Mouse (Mus musculus) testis, adult 2 months (tissue): ENCODE results near the gene Inpp5f.

ENCODE experiments used
- CTCF ChIP-seq: fragments of 200-500 bp; IDR thresholded peaks from 2 replicates; pipeline ENCODE4 v1.5.1; 2012; ENCODE audit warnings: low read depth, mild to moderate bottlenecking, inconsistent platforms, low read length, moderate library complexity; ENCODE audit not compliant: control insufficient read depth, insufficient read depth, insufficient replicate concordance
- POLR2A ChIP-seq: fragments of 200-500 bp; IDR thresholded peaks from 2 replicates; pipeline ENCODE4 v1.6.1; 2012; ENCODE audit warnings: low read depth, mild to moderate bottlenecking, inconsistent platforms, low read length, moderate library complexity; ENCODE audit not compliant: control insufficient read depth

DNA sequence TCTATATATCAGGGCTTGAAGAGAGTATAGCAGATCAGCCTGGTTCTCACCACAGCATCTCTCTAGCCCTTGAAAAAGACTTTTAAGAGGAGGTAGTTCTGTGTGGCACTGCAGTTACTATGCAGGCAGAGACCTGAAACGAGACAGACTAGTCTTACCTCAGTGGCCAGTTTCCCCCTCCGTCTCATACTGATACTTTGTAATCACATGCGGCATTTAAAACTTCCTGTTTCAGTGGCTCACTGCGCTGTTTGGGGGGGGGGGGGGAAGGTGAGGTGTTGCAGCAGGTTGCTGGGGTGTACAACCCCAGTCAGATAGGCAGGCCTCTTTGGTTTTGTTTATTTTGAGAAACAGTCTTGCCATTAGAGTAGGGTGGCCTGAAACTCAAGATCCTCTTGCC lies 22.0 kb downstream of the Inpp5f start:
- no peak for TF ChIP-seq CTCF
- TF ChIP-seq POLR2A, result no peak
